Mouse (Mus musculus) cerebellum, adult 9-10 months (tissue): Measurements from ENCODE around the gene Gm20765.
"Not testable (repeated sequence)": the region's sequence is repeated elsewhere in the genome, so short reads cannot be mapped to it uniquely, and the experiment has no call there.

ENCODE experiments used
- DNase-seq: peaks from one replicate; pipeline ENCODE4 v3.0.0; 2022

Gm20765 gene

GRCm38 (mm10) chr10:104185233-104185632 lies at the start of gene Gm20765:
Gene Gm20765 (plus strand): TSS chr10:104185533.
- not testable (repeated sequence) for DNase-seq

GRCm38 (mm10) chr10:104142687-104143086 lies 42.6 kb upstream of the Gm20765 start, which contains the start of gene Gm21293:
Gene Gm21293 (plus strand): TSS chr10:104142987.
- not testable (repeated sequence) for DNase-seq

- not testable (repeated sequence) for DNase-seq
Observed at GRCm38 (mm10) chr10:104151197-104151596, 34.1 kb upstream of the Gm20765 start, which contains the start of gene Gm6763. Gene Gm6763 (plus strand): TSS chr10:104151497.

GRCm38 (mm10) chr10:104159706-104160105 lies 25.6 kb upstream of the Gm20765 start, which contains the start of gene Gm8764:
Gene Gm8764 (plus strand): TSS chr10:104160006.
- DNase-seq, result not testable (repeated sequence)

GRCm38 (mm10) chr10:104168215-104168614 lies 17.1 kb upstream of the Gm20765 start, which contains the start of gene Gm21304:
Gene Gm21304 (plus strand): TSS chr10:104168515.
- DNase-seq, result not testable (repeated sequence)

- not testable (repeated sequence) for DNase-seq
Observed at GRCm38 (mm10) chr10:104176724-104177123, 8.6 kb upstream of the Gm20765 start, which contains the start of gene Gm21312. Gene Gm21312 (plus strand): TSS chr10:104177024.

- DNase-seq, result not testable (repeated sequence)
Observed at GRCm38 (mm10) chr10:104193742-104194141, 8.4 kb downstream of the Gm20765 start, which contains the start of gene Gm4340. Gene Gm4340 (plus strand): TSS chr10:104194042.

- no peak for DNase-seq
Observed at GRCm38 (mm10) chr10:104209655-104210054, 24.3 kb downstream of the Gm20765 start.

GRCm38 (mm10) chr10:104210268-104210990 lies 25.1 kb downstream of the Gm20765 start:
- no peak for DNase-seq

GRCm38 (mm10) chr10:104214527-104214926 lies 29.2 kb downstream of the Gm20765 start:
- DNase-seq, result no peak

- no peak for DNase-seq
Observed at GRCm38 (mm10) chr10:104220303-104221021, 35.1 kb downstream of the Gm20765 start.
